Mouse (Mus musculus) CH12.LX (cell line): ENCODE measurements at regions not wholly inside any gene's neighbourhood (a gene's known extent, or its start where the extent isn't known, plus 50 kb on each side); places are given as distances from the start of the nearest gene placed in this dataset.

Source experiments
- DNase-seq: peaks from one replicate; pipeline ENCODE4 v3.0.0-alpha.2; 2013; ENCODE audit errors: extremely low read depth
- H3K27ac ChIP-seq: 2 replicates; pipeline ENCODE4 v1.5.1; 2012; ENCODE audit warnings: low read depth, mild to moderate bottlenecking, control low read depth, moderate library complexity; ENCODE audit not compliant: insufficient read depth
- H3K27me3 ChIP-seq: replicated peaks from 2 replicates; pipeline ENCODE3; 2012; ENCODE audit warnings: inconsistent platforms
- H3K36me3 ChIP-seq, 2 experiments: replicated peaks in 1 of 2; 2 replicates each; pipeline versions ENCODE3 to v1.6.1; 2012; ENCODE audit warnings: inconsistent platforms in 1 of 2, low read length in 1 of 2, mild to moderate bottlenecking in 1 of 2, mixed read lengths in 1 of 2, moderate library complexity in 1 of 2; ENCODE audit not compliant: control insufficient read depth in 1 of 2, insufficient read depth in 1 of 2
- H3K4me1 ChIP-seq, 2 experiments: 2 replicates each; pipeline ENCODE4 v1.6.1; 2012; ENCODE audit warnings: inconsistent platforms in 1 of 2, moderate library complexity in 1 of 2; ENCODE audit not compliant: insufficient read depth in 2 of 2, control insufficient read depth in 1 of 2
- H3K4me2 ChIP-seq: 2 replicates; pipeline ENCODE4 v1.6.1; 2012; ENCODE audit warnings: low read depth, mild to moderate bottlenecking, control low read depth; ENCODE audit not compliant: poor library complexity, insufficient read depth, severe bottlenecking
- H3K4me3 ChIP-seq, 3 experiments: fragments of 150-350 bp in 1 of 3; sonication (generic) in 1 of 3; replicated peaks in 1 of 3; 2 replicates each; pipeline versions ENCODE3 to v1.5.1; 2011 to 2012; ENCODE audit warnings: low read depth in 2 of 3, low read length in 2 of 3, mild to moderate bottlenecking in 2 of 3, moderate library complexity in 2 of 3, control low read depth in 1 of 3, improper control_type of control experiment in 1 of 3, inconsistent platforms in 1 of 3, mixed read lengths in 1 of 3; ENCODE audit not compliant: poor library complexity in 1 of 3
- H3K79me2 ChIP-seq: replicated peaks from 2 replicates; pipeline ENCODE4 v1.6.1; 2012; ENCODE audit warnings: mild to moderate bottlenecking, moderate library complexity; ENCODE audit not compliant: control insufficient read depth, poor library complexity, insufficient read depth, severe bottlenecking; ENCODE audit errors: extremely low read depth
- H3K9ac ChIP-seq: 2 replicates; pipeline ENCODE4 v1.6.1; 2012; ENCODE audit warnings: low read depth, mild to moderate bottlenecking, control low read depth, moderate library complexity; ENCODE audit not compliant: insufficient read depth
- H3K9me3 ChIP-seq: replicated peaks from 2 replicates; pipeline ENCODE3; 2012; ENCODE audit warnings: low read length, inconsistent platforms, mixed read lengths
- BHLHE40 ChIP-seq: IDR thresholded peaks from 2 replicates; pipeline ENCODE4 v1.6.1; 2011; ENCODE audit warnings: mild to moderate bottlenecking, low read depth, low read length, improper control_type of control experiment
- ELF1 ChIP-seq: IDR thresholded peaks from 2 replicates; pipeline ENCODE4 v1.6.1; 2014; ENCODE audit warnings: low read depth, mild to moderate bottlenecking, inconsistent platforms, low read length, improper control_type of control experiment
- EP300 ChIP-seq: IDR thresholded peaks from 2 replicates; pipeline ENCODE4 v1.6.1; 2011; ENCODE audit warnings: low read length, improper control_type of control experiment
- ETS1 ChIP-seq: conservative IDR thresholded peaks from 2 replicates; pipeline ENCODE4 v1.6.1; 2012; ENCODE audit warnings: low read depth, mild to moderate bottlenecking, inconsistent platforms, low read length, improper control_type of control experiment, moderate library complexity
- GABPA ChIP-seq: IDR thresholded peaks from 2 replicates; pipeline ENCODE4 v1.6.1; 2012; ENCODE audit warnings: low read depth, low read length, improper control_type of control experiment, inconsistent platforms; ENCODE audit not compliant: insufficient replicate concordance
- IRF4 ChIP-seq: IDR thresholded peaks from 2 replicates; pipeline ENCODE4 v1.6.1; 2014; ENCODE audit warnings: low read depth, mild to moderate bottlenecking, inconsistent platforms, low read length, improper control_type of control experiment
- KAT2A ChIP-seq: IDR thresholded peaks from 2 replicates; pipeline ENCODE4 v1.6.1; 2012; ENCODE audit warnings: low read length, improper control_type of control experiment, inconsistent platforms; ENCODE audit not compliant: insufficient replicate concordance
- MAX ChIP-seq: IDR thresholded peaks from 2 replicates; pipeline ENCODE4 v1.6.1; 2011; ENCODE audit warnings: low read length, improper control_type of control experiment
- MAZ ChIP-seq: IDR thresholded peaks from 2 replicates; pipeline ENCODE4 v1.6.1; 2012; ENCODE audit warnings: low read depth, mild to moderate bottlenecking, inconsistent platforms, low read length, improper control_type of control experiment, moderate library complexity
- MYC ChIP-seq: IDR thresholded peaks from 2 replicates; pipeline ENCODE4 v1.6.1; 2011; ENCODE audit warnings: low read depth, mild to moderate bottlenecking, improper control_type of control experiment, low read length
- NELFE ChIP-seq: IDR thresholded peaks from 2 replicates; pipeline ENCODE4 v1.6.1; 2011; ENCODE audit warnings: low read depth, low read length, improper control_type of control experiment
- NRF1 ChIP-seq: IDR thresholded peaks from 2 replicates; pipeline ENCODE4 v1.6.1; 2014; ENCODE audit warnings: low read depth, mild to moderate bottlenecking, inconsistent platforms, low read length, improper control_type of control experiment, moderate library complexity
- PAX5 ChIP-seq: IDR thresholded peaks from 2 replicates; pipeline ENCODE4 v1.6.1; 2012; ENCODE audit warnings: low read length, inconsistent platforms, mixed read lengths
- RAD21 ChIP-seq: IDR thresholded peaks from 2 replicates; pipeline ENCODE4 v1.6.1; 2011; ENCODE audit warnings: low read depth, mild to moderate bottlenecking, low read length, improper control_type of control experiment, moderate library complexity
- SIN3A ChIP-seq: IDR thresholded peaks from 2 replicates; pipeline ENCODE4 v1.6.1; 2012; ENCODE audit warnings: low read length, improper control_type of control experiment, inconsistent platforms
- TCF12 ChIP-seq: IDR thresholded peaks from 2 replicates; pipeline ENCODE4 v1.6.1; 2014; ENCODE audit warnings: low read depth, mild to moderate bottlenecking, inconsistent platforms, low read length, improper control_type of control experiment
- ZKSCAN1 ChIP-seq: IDR thresholded peaks from 2 replicates; pipeline ENCODE4 v1.6.1; 2012; ENCODE audit warnings: low read depth, inconsistent platforms, low read length, improper control_type of control experiment, borderline replicate concordance
- ZNF384 ChIP-seq: IDR thresholded peaks from 2 replicates; pipeline ENCODE4 v1.6.1; 2012; ENCODE audit warnings: low read depth, low read length, improper control_type of control experiment, inconsistent platforms
- dilution Hi-C: fragments of 300-500 bp; cut with MboI; formaldehyde crosslinking; loops from 2 replicates; pipeline ENCODE4 v1.14.3; 2020; ENCODE audit warnings: low sequenced_read_pairs; ENCODE audit not compliant: extremely low pct_unique_long_range_greater_than_20kb, extremely low pct_ligation_motif_present
- in situ Hi-C: fragments of 300-500 bp; cut with MboI; formaldehyde crosslinking; loops from 3 replicates; pipeline ENCODE4 v1.14.3; 2019; ENCODE audit warnings: low sequenced_read_pairs, low pct_ligation_motif_present, low pct_unique_long_range_greater_than_20kb, mixed read lengths

DNA sequence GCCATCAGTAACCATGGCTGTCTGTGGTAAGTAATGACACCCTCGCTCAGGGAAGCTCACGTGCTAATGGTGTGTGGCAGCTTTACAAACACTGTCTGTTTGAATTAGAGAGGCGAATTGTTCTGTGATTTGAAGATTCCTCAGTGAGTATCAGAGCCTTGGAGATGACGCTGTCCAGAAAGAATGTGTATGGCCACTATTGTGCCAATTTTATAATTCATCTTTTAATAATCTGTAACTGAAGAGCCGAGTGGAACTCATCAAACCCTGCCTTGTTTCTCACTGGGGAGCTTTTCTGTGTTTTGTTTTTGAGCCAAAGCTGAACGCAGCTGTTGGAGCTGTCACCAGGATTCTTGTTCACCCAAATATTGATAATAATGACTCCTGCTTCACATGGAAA, 171.7 kb downstream of the Dact1 start:
- H3K9me3 ChIP-seq = no peaks in the 10 kb centered on the region
- H3K4me2 ChIP-seq = no peak overlapping the region
- TF ChIP-seq NRF1 (no peak), MAX (no peak), GABPA (no peak), ELF1 (no peak), EP300 (no peak), MAZ (no peak), ETS1 (no peak)
- in situ Hi-C loops (no loop called here), dilution Hi-C loops (no loop called here)
- H3K27me3 ChIP-seq = no peaks in the 10 kb centered on the region
- no peaks in the 10 kb centered on the region for H3K36me3 ChIP-seq
- H3K79me2 ChIP-seq = no peaks in the 10 kb centered on the region
- no peak overlapping the region for H3K9ac ChIP-seq
- H3K27ac ChIP-seq = no peak overlapping the region
- no peak overlapping the region for H3K4me3 ChIP-seq
- no peak for DNase-seq
- H3K4me1 ChIP-seq = no peaks in the 10 kb centered on the region

DNA sequence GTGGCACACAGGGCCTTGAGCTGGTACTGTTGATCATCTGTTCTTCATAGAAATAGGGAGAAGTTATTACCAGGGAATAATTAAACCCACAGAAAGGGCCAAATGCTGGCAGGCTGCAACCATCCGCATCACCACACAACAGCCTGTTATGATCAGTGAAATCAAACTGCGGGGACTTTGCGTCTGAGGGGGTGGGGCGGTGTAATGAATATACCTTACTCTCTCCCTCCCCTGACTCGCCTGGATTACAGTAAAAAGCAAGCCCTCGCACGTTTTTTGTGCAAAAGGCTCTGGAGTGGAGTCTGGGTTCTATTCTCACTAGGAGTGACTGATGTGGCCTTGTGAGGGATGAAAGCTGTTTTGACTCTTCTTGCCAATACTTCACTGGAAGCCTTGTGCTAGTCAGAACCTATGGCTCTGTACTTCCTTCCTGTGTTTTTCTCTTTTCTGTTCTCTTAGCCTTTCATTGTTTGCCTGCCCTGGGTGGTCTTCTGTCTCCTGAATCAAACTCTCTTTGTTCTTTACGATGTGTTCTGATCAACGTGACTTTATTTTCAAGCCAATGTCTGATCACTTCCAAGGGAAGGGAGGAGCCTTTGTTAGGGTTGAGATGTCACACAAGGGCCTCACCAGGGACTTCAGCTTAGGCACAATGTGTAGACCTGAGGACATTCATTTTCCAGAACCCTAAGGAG, 172.4 kb downstream of the Dact1 start:
- Histone ChIP-seq H3K79me2 (no peaks in the 10 kb centered on the region), H3K27me3 (no peaks in the 10 kb centered on the region), H3K36me3 (no peaks in the 10 kb centered on the region), H3K9ac (no peak overlapping the region), H3K4me3 (no peak overlapping the region), H3K27ac (no peak overlapping the region), H3K4me1 (no peaks in the 10 kb centered on the region), H3K9me3 (no peaks in the 10 kb centered on the region), H3K4me2 (no peak overlapping the region)
- in situ Hi-C loops (no loop called here), dilution Hi-C loops (no loop called here)
- DNase-seq = no peak
- TF ChIP-seq MYC (no peak), EP300 (no peak), ZNF384 (no peak), RAD21 (no peak), PAX5 (no peak), MAZ (no peak), BHLHE40 (no peak), NELFE (no peak), ZKSCAN1 (no peak), TCF12 (no peak), IRF4 (no peak), NRF1 (no peak), SIN3A (no peak), KAT2A (no peak)
